Mouse (Mus musculus) T-cell, adult 2 months (primary cell): ENCODE measurements around the gene Zfp986.
"Not testable (repeated sequence)": the region's sequence is repeated elsewhere in the genome, so short reads cannot be mapped to it uniquely, and the experiment has no call there.

ENCODE experiments used
- DNase-seq: peaks from one replicate; pipeline ENCODE4 v3.0.0; 2022; ENCODE audit warnings: low spot score

The Zfp986 gene

DNA sequence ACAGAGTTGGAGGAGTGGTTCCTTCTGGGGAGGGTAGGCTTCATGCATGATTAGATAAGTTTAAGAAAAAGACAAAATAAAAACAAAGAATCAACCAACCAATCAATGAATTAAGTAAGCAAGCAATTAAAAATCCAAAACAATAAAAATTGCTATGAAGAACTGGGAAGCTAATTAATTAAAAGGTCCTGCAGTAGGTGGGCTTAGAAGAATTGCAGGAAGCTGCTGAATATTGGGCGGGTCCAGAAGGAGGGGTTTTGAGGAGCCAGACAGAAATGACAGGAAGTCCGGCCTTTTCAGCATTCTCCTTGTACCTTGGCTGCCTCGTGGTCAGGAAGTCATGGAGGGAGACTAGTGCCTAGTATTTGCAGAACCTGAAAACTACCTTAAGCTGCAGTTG is at the start of gene Zfp986:
TSS of gene Zfp986 (plus strand) at position 301 of the 400 bp plus-strand sequence.
- not testable (repeated sequence) for DNase-seq

GRCm38 (mm10) chr4:145819946-145820345 is 48.6 kb upstream of the Zfp986 start:
- DNase-seq: not testable (repeated sequence)

DNA sequence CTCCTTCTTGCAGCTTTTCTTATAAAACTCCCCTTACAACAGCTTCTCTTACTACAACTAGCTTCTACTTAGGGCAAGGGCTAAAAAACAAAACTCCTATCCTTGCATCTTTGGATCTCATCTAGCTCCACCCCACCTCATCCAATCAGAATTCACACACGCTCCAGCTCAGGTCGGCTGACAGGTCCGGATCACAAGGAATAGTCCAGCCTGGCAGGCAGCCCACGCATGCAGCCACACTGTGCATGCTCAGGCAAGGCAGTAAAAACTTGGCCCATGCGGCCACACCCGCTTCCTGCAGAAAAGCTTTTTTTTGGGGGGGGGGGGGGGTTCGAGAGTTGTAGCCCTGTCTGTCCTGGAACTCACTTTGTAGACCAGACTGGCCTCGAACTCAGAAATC is 43.0 kb upstream of the Zfp986 start:
- DNase-seq: not testable (repeated sequence)

GRCm38 (mm10) chr4:145831328-145832062 is 37.1 kb upstream of the Zfp986 start:
- not testable (repeated sequence) for DNase-seq

DNA sequence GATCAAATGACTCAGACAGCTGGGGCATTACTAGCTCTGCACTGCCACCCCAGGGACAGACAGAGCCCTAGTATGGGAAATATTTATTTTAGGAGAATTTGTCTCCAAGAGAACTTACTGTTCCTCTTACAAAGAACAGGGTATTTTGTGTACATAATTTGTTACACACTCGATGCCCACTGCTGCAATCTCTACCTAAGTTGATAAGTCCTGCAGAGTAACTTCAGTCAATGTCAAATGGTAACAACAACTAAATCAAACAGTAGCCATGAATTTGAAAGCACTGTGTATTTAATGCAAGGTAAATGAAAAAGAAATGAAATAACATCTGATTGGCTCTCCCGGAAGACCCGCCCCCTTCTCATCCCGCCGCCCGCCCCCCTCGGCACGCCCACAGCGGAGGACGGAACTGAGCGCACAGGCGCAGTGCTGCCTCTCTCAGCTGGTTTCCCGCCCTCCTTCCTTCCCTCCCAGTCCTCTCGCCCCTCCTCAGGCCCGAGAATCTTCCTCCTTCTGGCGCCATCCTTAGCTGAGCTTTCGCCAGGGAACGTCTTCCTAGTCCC is 32.2 kb upstream of the Zfp986 start:
- DNase-seq: not testable (repeated sequence)

DNA sequence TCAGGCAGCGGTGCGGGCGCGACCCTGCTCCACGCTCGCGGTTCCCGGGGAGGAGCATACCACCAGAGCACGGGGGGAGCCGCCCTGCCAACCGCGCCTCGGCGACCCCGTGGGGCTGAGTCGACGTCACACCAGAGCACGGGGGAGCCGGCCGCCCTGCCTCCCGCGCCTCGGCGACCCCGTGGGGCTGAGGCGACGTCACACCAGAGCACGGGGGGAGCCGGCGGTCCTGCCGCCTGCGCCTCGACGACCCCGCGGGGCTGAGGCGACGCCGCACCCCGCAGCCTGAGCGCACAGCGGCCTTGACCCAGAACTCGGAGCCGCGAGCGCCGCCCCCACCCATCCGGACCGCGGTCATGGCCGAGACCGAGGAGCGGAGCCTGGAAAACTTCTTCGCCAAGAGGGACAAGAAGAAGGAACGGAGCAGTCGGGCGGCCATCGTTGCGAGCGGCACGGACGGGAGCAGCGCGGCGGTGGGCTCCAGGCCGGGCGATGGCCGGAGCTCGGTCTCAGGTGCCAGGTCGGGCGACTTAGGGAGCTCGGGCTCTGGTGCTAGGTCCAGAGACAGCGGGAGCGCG is 31.6 kb upstream of the Zfp986 start:
- peak; percentile 4 for DNase-seq

GRCm38 (mm10) chr4:145846793-145847192 is 21.8 kb upstream of the Zfp986 start:
- not testable (repeated sequence) for DNase-seq

GRCm38 (mm10) chr4:145848183-145848890 is 20.3 kb upstream of the Zfp986 start:
- DNase-seq: not testable (repeated sequence)

DNA sequence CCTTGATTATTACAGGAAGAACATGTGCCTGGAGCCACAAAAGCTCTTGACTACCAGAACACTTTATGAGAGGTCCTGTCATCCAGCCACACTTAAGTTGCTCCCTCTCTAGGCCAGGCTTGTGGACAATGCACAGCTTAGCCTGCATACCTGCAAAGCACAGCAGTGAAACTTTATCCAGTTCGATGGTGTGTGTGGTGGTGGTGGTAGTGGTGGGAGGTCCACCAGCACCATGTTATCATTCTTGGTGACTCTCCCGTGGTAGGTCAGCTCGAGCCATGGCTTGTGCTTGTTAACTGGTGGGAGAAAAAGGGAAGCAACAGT is 19.7 kb upstream of the Zfp986 start:
- not testable (repeated sequence) for DNase-seq

GRCm38 (mm10) chr4:145851421-145851820 is 17.2 kb upstream of the Zfp986 start:
- not testable (repeated sequence) for DNase-seq

DNA sequence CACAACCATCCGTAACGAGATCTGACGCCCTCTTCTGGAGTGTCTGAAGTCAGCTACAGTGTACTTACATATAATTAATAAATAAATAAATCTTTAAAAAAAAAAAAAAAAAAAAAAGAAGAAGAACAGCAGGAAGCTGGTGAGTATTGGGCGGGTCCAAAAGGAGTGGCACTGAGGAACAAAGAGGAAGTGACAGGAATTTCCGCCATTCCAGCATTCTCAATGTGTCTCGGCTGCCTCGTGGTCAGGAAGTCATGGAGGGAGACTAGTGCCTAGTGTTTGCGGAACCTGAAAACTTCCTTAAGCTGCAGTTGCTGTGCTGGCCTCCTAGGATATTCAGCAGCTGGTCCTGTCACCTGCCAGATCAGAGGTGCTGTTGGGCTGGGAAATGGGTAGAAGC is 4.7 kb upstream of the Zfp986 start:
- not testable (repeated sequence) for DNase-seq
